Mouse (Mus musculus) hindbrain, embryonic 14.5 days (tissue): Measurements from ENCODE around the gene Rxrb. TPM values are rescaled to one million over a fixed set of nuclear protein-coding genes. Genes with fewer than 3 reads are reported as not detected.
A peak's percentile ranks its signal among the peaks of the same experiment; 100 is the strongest.

Experiments
- ATAC-seq: fragments of 200-750 bp; cut with Nextera tagmentation; 2 replicates; pipeline ENCODE4 v1.8.0; 2017; ENCODE audit warnings: moderate number of reproducible peaks, mild to moderate bottlenecking, moderate TSS enrichment, moderate library complexity; ENCODE audit not compliant: low FRiP score
- DNase-seq: peaks from one replicate; pipeline ENCODE4 v3.0.0-alpha.2; 2015; ENCODE audit warnings: low spot score
- H3K27ac ChIP-seq: fragments of 300-500 bp; sonication (generic); 2 replicates; pipeline ENCODE4 v1.5.1; 2014; ENCODE audit warnings: mild to moderate bottlenecking, moderate library complexity
- H3K27me3 ChIP-seq: fragments of 300-500 bp; sonication (generic); 2 replicates; pipeline ENCODE4 v1.6.1; 2014; ENCODE audit warnings: mild to moderate bottlenecking, low read length, mixed read lengths; ENCODE audit not compliant: control insufficient read depth, insufficient read depth
- H3K36me3 ChIP-seq: fragments of 300-500 bp; sonication (generic); replicated peaks from 2 replicates; pipeline ENCODE4 v1.6.1; 2014; ENCODE audit not compliant: control insufficient read depth, insufficient read depth
- H3K4me1 ChIP-seq: fragments of 300-500 bp; sonication (generic); replicated peaks from 2 replicates; pipeline ENCODE4 v1.6.1; 2014; ENCODE audit warnings: antibody characterized with exemption, low read length, mixed read lengths; ENCODE audit not compliant: control insufficient read depth, insufficient read depth
- H3K4me2 ChIP-seq: fragments of 300-500 bp; sonication (generic); replicated peaks from 2 replicates; pipeline ENCODE4 v1.6.1; 2014; ENCODE audit warnings: mild to moderate bottlenecking, moderate library complexity
- H3K4me3 ChIP-seq: fragments of 300-500 bp; sonication (generic); replicated peaks from 2 replicates; pipeline ENCODE4 v1.5.1; 2014; ENCODE audit warnings: mild to moderate bottlenecking, low read length
- H3K9ac ChIP-seq: fragments of 300-500 bp; sonication (generic); 2 replicates; pipeline ENCODE4 v1.6.1; 2014
- H3K9me3 ChIP-seq: fragments of 300-500 bp; sonication (generic); 2 replicates; pipeline ENCODE4 v1.6.1; 2016; ENCODE audit warnings: low read length; ENCODE audit not compliant: control insufficient read depth
- WGBS: fragments of 180-500 bp; shearing (Covaris S2); extraction: QIAGEN DNeasy Blood & Tissue Kit; methylation state at CpG from one replicate; pipeline ENCODE4 v1.1.7; 2014; 5-methylcytosine and 5-hydroxymethylcytosine counted together
- polyA plus RNA-seq: library from polyadenylated mRNA; unstranded; fragments of >200 nt; fragmentation: Nextera tagmentation; extraction: Ambion mirVana; gene quantifications from 2 replicates; pipeline ENCODE4 v1.2.1, GENCODE M21; 2014

Gene Rxrb
- polyA plus RNA-seq, 1 experiment from 2014 or later, result 34.5 TPM

DNA sequence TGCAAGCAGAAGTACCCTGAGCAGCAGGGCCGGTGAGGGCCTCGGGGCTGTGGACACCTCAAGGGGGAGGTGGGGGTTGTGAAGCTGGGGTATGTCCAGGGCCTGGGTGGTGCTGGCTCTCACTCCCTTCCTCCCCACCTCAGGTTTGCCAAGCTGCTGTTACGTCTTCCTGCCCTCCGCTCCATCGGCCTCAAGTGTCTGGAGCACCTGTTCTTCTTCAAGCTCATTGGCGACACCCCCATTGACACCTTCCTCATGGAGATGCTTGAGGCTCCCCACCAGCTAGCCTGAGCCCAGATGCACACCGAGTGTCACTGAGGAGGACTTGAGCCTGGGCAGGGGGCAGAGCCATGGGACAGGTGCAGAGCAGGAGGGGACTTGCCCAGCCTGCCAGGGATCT is 5.6 kb downstream of the Rxrb start:
- no peak for DNase-seq
- Histone ChIP-seq H3K4me2 (no peak overlapping the region), H3K27me3 (no peaks in the 10 kb centered on the region), H3K9me3 (no peaks in the 10 kb centered on the region), H3K4me1 (peaks cover 28% of the 10 kb centered on the region), H3K9ac (no peak overlapping the region), H3K27ac (no peak overlapping the region), H3K4me3 (no peak overlapping the region), H3K36me3 (peaks cover 45% of the 10 kb centered on the region)
- 97% methylated on average over 7 of the region's 7 CpGs for WGBS
- no peak for ATAC-seq

DNA sequence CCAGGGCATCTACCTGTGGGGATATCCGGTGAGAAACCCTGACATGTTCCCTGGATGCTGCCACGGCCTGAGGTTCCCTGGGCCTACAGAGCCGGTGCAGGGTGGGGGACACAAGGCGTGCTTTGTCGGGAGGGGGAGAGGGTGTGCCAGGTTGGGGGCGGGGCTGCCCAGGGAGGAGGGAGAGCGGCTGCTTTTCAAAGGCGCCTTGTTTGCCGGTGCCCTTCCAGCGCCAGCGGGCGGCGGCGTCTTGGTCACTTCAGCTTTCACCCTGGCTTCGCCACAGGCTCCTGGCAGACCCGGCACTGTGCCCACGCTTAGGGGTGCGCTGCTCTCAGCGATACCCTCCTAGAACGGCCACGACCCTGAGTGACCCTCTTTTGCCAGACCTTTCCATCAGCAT is 6.8 kb downstream of the Rxrb start:
- DNase-seq (no peak), ATAC-seq (peak; percentile 35; the same call in 1 of the 2 replicates)
- Histone ChIP-seq H3K36me3 (peaks cover 45% of the 10 kb centered on the region), H3K4me1 (peaks cover 19% of the 10 kb centered on the region), H3K27ac (0 out of 2 replicates have a peak overlapping the region, but pooled peaks have one; percentile 14), H3K9ac (peak overlapping the region; percentile 52; the same call in 1 of the 2 replicates), H3K27me3 (no peaks in the 10 kb centered on the region), H3K4me2 (peak overlapping the region; percentile 51), H3K9me3 (no peaks in the 10 kb centered on the region), H3K4me3 (peak overlapping the region; percentile 14; the same call in 1 of the 2 replicates)
- 9% methylated on average over 20 of the region's 21 CpGs for WGBS

DNA sequence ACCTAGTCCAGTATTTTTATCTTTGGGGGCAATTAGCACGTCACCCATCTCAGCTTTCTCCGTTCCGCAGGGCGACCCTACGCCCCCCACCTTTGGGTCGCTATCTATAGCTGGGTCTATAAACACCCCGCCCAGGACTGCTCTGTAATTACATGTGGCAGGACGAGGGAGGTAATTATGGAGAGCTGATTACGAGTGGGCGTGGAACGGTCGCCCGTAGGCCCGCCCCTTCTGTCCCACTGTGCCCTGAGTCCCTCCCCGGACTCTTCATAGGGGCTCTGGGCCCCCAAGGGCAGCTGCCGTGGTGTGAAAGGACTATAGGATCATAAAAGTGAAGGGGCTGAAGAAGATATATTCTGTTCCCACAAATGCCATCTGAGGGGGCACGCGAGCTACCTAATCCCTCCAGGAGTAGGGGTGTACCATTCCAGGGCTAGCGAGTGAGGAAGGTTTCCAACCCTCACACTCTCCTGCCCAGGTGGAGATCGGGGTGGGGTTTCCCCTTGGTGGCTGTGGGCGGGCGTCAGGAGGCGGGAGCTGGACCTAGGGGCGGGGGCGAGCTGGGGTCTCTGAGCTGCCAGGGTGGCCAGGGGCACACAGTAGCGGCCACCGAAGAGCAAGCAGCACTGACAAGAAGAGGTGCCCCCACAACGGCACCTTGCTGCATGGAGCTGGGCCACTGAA is 7.4 kb downstream of the Rxrb start, which contains the start of gene Col11a2:
Col11a2 (plus strand) TSS at position 560 of the 684 bp plus-strand sequence.
- peak within 1 kb of the TSS; percentile 52 for H3K9ac ChIP-seq
- 0 out of 2 replicates have a peak within 1 kb of the TSS, but pooled peaks have one; percentile 14 for H3K27ac ChIP-seq
- 14% methylated on average over 28 of the region's 28 CpGs for WGBS
- peak within 1 kb of the TSS; percentile 51 for H3K4me2 ChIP-seq
- ATAC-seq (peak; percentile 59), DNase-seq (no peak)
- no peaks in the 10 kb centered on the region for H3K27me3 ChIP-seq
- no peaks in the 10 kb centered on the region for H3K9me3 ChIP-seq
- H3K36me3 ChIP-seq, result peaks cover 42% of the 10 kb centered on the region
- peaks cover 19% of the 10 kb centered on the region for H3K4me1 ChIP-seq
- H3K4me3 ChIP-seq, result peak within 1 kb of the TSS; percentile 14

DNA sequence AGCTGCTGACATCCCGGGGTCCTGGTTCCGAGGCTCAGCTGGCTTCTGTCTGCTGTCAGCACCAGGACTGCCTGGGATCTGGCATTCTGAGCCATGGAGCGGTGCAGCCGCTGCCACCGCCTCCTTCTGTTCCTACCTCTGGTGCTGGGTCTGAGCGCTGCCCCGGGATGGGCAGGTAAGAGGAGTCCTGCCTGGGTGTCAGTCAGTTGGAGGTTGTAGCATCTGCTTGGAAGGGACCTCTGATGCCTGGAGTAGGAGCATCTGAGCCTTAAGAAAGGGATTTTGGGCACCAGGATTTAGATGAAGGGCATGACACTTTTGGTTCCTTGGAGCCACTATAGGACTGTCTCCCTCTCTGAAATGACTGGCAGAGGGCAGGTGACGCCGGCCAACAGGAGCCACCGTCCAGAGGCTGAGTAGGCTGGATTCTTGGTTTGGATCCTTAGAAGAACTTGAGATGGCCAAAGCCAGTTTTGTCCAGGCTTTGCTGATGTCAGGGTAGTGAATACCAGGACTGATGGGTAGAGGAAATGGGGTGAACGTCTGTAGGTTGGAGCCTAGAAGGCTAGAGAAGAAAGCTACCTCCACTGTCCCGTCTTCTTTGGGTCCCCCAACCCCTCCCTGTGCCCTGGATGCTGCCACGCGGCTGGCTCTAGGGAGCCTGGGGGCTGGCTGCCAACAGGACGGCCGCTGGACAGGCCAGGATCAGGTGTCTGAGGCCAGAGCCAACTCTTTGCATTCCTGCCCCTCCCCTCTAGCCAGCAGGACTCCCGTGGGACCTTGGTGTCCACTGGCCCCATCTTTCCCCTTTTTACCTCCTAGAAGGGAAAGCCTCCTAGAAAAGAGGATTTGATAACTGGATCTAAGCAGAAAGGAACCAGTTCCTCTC is 8.2 kb downstream of the Rxrb start:
- WGBS, result 33% methylated on average over 17 of the region's 17 CpGs
- Histone ChIP-seq H3K9ac (peak overlapping the region; percentile 52; the same call in 1 of the 2 replicates), H3K36me3 (peaks cover 34% of the 10 kb centered on the region), H3K27ac (no peak overlapping the region), H3K4me1 (peaks cover 19% of the 10 kb centered on the region), H3K4me2 (peak overlapping the region; percentile 51), H3K4me3 (peak overlapping the region; percentile 14), H3K27me3 (no peaks in the 10 kb centered on the region), H3K9me3 (no peaks in the 10 kb centered on the region)
- ATAC-seq, result no peak
- DNase-seq, result no peak

DNA sequence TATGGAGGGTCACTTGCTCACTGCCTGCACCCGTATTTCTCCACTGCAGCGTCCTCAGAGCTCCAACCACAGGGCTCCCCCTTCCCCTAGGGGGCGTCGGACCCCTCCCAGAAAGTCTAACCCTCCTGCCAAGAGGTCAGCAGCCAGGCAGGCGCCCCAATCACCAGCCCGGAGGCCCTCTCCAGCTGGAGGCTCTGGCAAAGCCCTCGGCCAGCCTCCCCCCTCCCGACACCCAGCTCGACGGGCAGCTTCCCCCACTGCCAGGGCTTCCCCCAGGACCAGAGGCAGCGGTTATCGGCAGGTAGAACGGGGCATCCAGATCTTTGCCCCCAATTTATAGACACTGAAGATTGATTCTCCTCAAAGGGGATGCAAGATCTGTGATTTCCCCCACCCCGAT is 14.3 kb downstream of the Rxrb start:
- H3K4me1 ChIP-seq, result no peaks in the 10 kb centered on the region
- DNase-seq (no peak), ATAC-seq (no peak)
- H3K4me2 ChIP-seq, result no peak overlapping the region
- H3K27me3 ChIP-seq, result no peaks in the 10 kb centered on the region
- WGBS, result 78% methylated on average over 14 of the region's 14 CpGs
- H3K4me3 ChIP-seq, result no peak overlapping the region
- no peaks in the 10 kb centered on the region for H3K36me3 ChIP-seq
- no peak overlapping the region for H3K27ac ChIP-seq
- no peak overlapping the region for H3K9ac ChIP-seq
- H3K9me3 ChIP-seq, result peaks cover 7% of the 10 kb centered on the region; the same call in 1 of the 2 replicates

DNA sequence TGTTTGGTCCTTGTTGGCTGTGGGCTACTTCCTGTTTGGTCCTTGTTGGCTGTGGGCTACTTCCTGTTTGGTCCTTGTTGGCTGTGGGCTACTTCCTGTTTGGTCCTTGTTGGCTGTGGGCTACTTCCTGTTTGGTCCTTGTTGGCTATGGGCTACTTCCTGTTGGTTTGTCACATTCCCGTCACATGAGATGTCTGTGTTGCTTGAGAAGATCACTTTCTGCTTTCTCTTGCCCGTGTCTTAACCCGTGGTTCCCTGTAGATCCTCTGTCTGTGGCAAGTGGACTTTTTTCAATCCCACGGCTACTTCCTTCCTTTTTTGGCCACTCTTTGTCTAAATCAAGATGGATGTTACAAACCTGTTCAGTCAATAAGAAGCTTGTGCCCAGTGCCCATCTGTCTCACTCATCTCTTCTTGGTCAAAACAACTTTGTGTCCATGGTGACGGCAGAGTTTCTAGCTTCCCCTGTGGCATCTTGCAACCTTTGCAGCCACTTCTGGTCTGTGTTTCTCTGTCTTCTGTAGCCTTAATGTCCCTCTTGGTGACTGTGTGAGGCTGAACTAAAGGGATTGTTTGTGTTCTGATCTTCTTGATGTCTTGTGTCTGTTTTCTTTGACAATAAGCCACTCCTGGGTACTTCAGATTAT is 15.9 kb downstream of the Rxrb start:
- H3K9me3 ChIP-seq, result peaks cover 7% of the 10 kb centered on the region; the same call in 1 of the 2 replicates
- no peaks in the 10 kb centered on the region for H3K27me3 ChIP-seq
- H3K4me1 ChIP-seq, result no peaks in the 10 kb centered on the region
- 94% methylated on average over 5 of the region's 5 CpGs for WGBS
- no peak overlapping the region for H3K4me3 ChIP-seq
- H3K4me2 ChIP-seq, result no peak overlapping the region
- no peak overlapping the region for H3K9ac ChIP-seq
- H3K27ac ChIP-seq, result no peak overlapping the region
- DNase-seq, result no peak
- H3K36me3 ChIP-seq, result no peaks in the 10 kb centered on the region; the same call in 1 of the 2 replicates
- ATAC-seq, result no peak

DNA sequence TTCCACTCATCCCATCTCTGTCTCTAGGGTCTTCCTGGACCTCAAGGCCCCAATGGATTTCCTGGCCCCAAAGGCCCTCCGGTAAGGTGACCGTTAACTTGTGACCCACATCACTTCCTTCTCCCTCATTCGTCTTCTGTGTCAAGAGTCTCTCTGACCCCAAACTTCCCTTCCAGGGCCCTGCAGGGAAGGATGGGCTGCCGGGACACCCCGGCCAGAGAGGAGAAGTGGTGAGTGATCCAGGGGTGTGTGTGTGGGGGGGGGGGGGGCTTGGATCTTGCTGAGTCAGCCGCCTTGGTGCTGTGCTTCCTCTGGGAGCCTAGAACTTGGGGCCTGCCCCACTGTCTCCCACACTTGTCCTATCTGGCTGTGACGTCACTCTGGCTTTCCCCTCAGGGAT is 25.6 kb downstream of the Rxrb start:
- Histone ChIP-seq H3K9me3 (no peaks in the 10 kb centered on the region), H3K36me3 (peaks cover 15% of the 10 kb centered on the region; the same call in 1 of the 2 replicates), H3K4me3 (no peak overlapping the region), H3K27ac (no peak overlapping the region), H3K27me3 (no peaks in the 10 kb centered on the region), H3K4me2 (no peak overlapping the region), H3K4me1 (no peaks in the 10 kb centered on the region), H3K9ac (no peak overlapping the region)
- DNase-seq (no peak), ATAC-seq (no peak)
- WGBS, result 79% methylated on average over 7 of the region's 7 CpGs

DNA sequence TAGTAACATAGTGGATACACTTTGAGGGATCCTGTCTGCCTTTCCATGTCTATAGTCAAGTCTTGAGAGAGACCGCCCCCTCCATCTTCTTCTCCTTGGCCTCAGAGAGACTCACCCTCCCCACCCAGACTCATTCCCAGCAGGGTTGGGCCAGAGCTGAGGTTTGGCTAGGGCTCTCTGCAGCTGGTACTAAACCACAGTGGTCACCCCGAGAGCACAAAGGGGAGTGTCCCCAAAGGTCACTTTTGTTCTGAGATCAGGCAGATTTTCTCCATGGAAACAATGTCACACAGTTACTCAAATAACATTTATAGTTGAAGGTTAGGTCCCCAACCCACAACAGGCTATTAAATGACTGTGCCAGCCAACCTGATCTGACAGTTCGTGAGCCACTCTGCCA is 37.3 kb downstream of the Rxrb start:
- Histone ChIP-seq H3K4me3 (no peak overlapping the region), H3K36me3 (no peaks in the 10 kb centered on the region), H3K9me3 (no peaks in the 10 kb centered on the region), H3K4me1 (no peaks in the 10 kb centered on the region), H3K4me2 (no peak overlapping the region), H3K9ac (no peak overlapping the region), H3K27me3 (no peaks in the 10 kb centered on the region), H3K27ac (no peak overlapping the region)
- WGBS, result 52% methylated on average over 3 of the region's 3 CpGs
- DNase-seq, result no peak
- ATAC-seq, result no peak

DNA sequence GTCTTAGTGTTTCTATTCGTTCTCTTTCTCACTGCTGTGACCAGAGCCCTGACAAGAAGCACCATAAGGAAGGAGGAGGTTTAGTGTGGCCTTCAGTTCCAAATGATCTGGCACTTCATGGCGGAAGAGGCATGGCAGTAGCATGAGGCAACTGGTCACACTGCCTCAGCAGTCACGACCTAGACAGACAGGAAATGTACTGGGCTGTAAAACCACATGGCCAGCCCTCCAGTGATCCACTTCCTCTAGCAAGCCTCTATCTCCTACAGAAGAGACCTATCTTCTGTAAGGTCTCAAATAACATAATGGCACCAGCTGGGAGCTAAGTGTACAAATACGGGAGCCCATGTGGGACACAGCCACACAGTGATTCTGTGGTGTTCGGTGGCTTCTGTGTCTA is 40.5 kb downstream of the Rxrb start:
- 77% methylated on average over 5 of the region's 5 CpGs for WGBS
- ATAC-seq, result no peak

More for the DNA sequence above, 40.5 kb downstream of the Rxrb start:
- peaks cover 13% of the 10 kb centered on the region; the same call in 1 of the 2 replicates for H3K27me3 ChIP-seq
- no peak overlapping the region for H3K27ac ChIP-seq
- H3K36me3 ChIP-seq, result no peaks in the 10 kb centered on the region
- H3K4me1 ChIP-seq, result no peaks in the 10 kb centered on the region
- H3K4me2 ChIP-seq, result no peak overlapping the region
- DNase-seq, result no peak
- H3K9me3 ChIP-seq, result no peaks in the 10 kb centered on the region
- H3K9ac ChIP-seq, result no peak overlapping the region
- no peak overlapping the region for H3K4me3 ChIP-seq
